In the genomic region with DNA sequence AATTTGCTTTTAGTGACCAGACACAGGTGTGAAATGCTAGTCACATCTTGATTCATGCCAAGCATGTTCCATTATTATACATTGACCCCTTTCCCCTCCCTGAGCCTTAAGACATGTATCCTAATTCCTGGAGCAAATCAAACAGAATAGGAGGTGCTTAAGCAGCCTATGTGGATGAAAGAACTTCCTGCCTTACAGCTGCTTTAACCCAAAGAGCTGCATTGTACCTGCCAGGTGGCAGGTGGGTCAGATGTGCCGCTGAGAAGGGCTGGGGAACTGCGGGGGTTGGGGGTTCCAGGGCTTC, we compare ENCODE assay signal across 8 mouse cellular contexts. TPM values are rescaled to one million over a fixed set of nuclear protein-coding genes. Genes with fewer than 3 reads are reported as not detected.
A peak's percentile ranks its signal among the peaks of the same experiment; 100 is the strongest.
DNase-seq lines count a peak whose midpoint lies in the region; ATAC-seq and TF ChIP-seq lines count a peak whose summit lies in the region.

No protein-coding gene starts in this region.

- ATAC-seq in limb, embryonic 15.5 days (ENCODE audit: insufficient number of reproducible peaks, low FRiP score, low TSS enrichment, low read depth) = no peak
- no peak for ATAC-seq in megakaryocyte progenitor cell, adult 5-6 weeks (replicated peaks; ENCODE audit: poor library complexity)

- no peaks in the 10 kb centered on the region; the same call in 1 of the 2 replicates for H3K36me3 ChIP-seq in heart, adult 2 months (ENCODE audit: control insufficient read depth, insufficient read depth, low read length)
- 0 out of 2 replicates have a peak, but pooled peaks cover 3% of the 10 kb centered on the region for H3K36me3 ChIP-seq in limb, embryonic 15.5 days

- H3K9me3 ChIP-seq in limb, embryonic 15.5 days = no peaks in the 10 kb centered on the region

- no peak for TF ChIP-seq POLR2A in heart, adult 2 months (IDR thresholded peaks at IDR 0.05; ENCODE audit: insufficient read depth, low read depth, low read length)
- no peak; the same call in 1 of the 2 replicates for TF ChIP-seq POLR2A in embryonic fibroblast, embryonic 13.5 days (IDR thresholded peaks at IDR 0.05; ENCODE audit: low read depth, low read length)

- H3K79me2 ChIP-seq in heart, adult 2 months (replicated peaks; ENCODE audit: control insufficient read depth, insufficient read depth, low read length) = 0 out of 2 replicates have a peak, but pooled peaks cover 2% of the 10 kb centered on the region

- WGBS in heart, adult 2 months = 3% methylated on average over 2 of the region's 2 CpGs
- WGBS in limb, embryonic 15.5 days = 2% methylated on average over 2 of the region's 2 CpGs

- no peaks in the 10 kb centered on the region for H3K27me3 ChIP-seq in heart, adult 2 months (ENCODE audit: control insufficient read depth, insufficient read depth, low read length)
- H3K27me3 ChIP-seq in limb, embryonic 15.5 days = no peaks in the 10 kb centered on the region

- peak overlapping the region; percentile 76 for H3K4me2 ChIP-seq in limb, embryonic 15.5 days

- peak overlapping the region; percentile 97 for H3K27ac ChIP-seq in heart, adult 2 months
- peak overlapping the region; percentile 94 for H3K27ac ChIP-seq in embryonic fibroblast, embryonic 13.5 days (ENCODE audit: insufficient read depth, low read length)
- peak overlapping the region; percentile 98 for H3K27ac ChIP-seq in limb, embryonic 15.5 days

- intact Hi-C loops in heart, adult 2 months (cut with DNase I) = loop anchor here (5.0 to 10.0 kb wide), 3 partner anchors 210 to 1208 kb away; partner anchors contain the start of genes Adh5 and Rap1gds1
- intact Hi-C loops in heart, postnatal 25 days (cut with DNase I) = loop anchor here (1.0 to 5.0 kb wide), 3 partner anchors 52 to 275 kb away; partner anchors contain the start of gene Lamtor3

- no peak for DNase-seq in heart, adult 2 months
- no peak for DNase-seq in heart, postnatal 25 days (ENCODE audit: low spot score)
- DNase-seq in 3T3-L1 (ENCODE audit: low read depth, low spot score) = peak; percentile 46
- DNase-seq in adrenal gland, adult 18-20 months (ENCODE audit: low spot score in 2 of 2) = no peak
- DNase-seq in frontal cortex, adult 2 months (ENCODE audit: extremely low spot score in 1 of 2, low spot score in 1 of 2) = no peak

- H3K4me1 ChIP-seq in heart, adult 2 months (ENCODE audit: control insufficient read depth, insufficient read depth, low read length) = no peaks in the 10 kb centered on the region
- peaks cover 2% of the 10 kb centered on the region; the same call in 1 of the 2 replicates for H3K4me1 ChIP-seq in embryonic fibroblast, embryonic 13.5 days (ENCODE audit: control insufficient read depth, insufficient read depth, low read length)
- peaks cover 13% of the 10 kb centered on the region for H3K4me1 ChIP-seq in limb, embryonic 15.5 days

- no peak for TF ChIP-seq EP300 in heart, adult 2 months (IDR thresholded peaks at IDR 0.05; ENCODE audit: insufficient read depth, low read depth, low read length)

- no peak for TF ChIP-seq CTCF in heart, adult 2 months (IDR thresholded peaks at IDR 0.05)
- TF ChIP-seq CTCF in embryonic fibroblast, embryonic 13.5 days (IDR thresholded peaks at IDR 0.05; ENCODE audit: borderline replicate concordance, insufficient read depth, low read length) = no peak

- peak overlapping the region; percentile 69 for H3K4me3 ChIP-seq in heart, adult 2 months
- H3K4me3 ChIP-seq in embryonic fibroblast, embryonic 13.5 days (ENCODE audit: insufficient read depth, low read length) = peak overlapping the region; percentile 55
- peak overlapping the region; percentile 89 for H3K4me3 ChIP-seq in limb, embryonic 15.5 days

- peak overlapping the region; percentile 98 for H3K9ac ChIP-seq in heart, adult 2 months (ENCODE audit: low read depth, low read length)
- peak overlapping the region; percentile 96 for H3K9ac ChIP-seq in limb, embryonic 15.5 days

RNA-seq across cellular contexts. Expression of gene Dnajb14, which starts 0.4 kb away (rescaled TPM):
- 10 to 100 TPM; 10.1 to 11.5 TPM for total RNA-seq in heart, adult 2 months (2021)
- polyA plus RNA-seq in heart, adult 2 months (2012; rRNA removed) = 3.2 and 7.8 TPM in 2 replicates
- 10 to 100 TPM; 10.7 to 10.8 TPM for total RNA-seq in heart, postnatal 25 days (2021)
- polyA plus RNA-seq in embryonic fibroblast, embryonic 13.5 days (2011; ENCODE audit: insufficient read length, low read depth, missing spikeins) = 16.2 and 16.4 TPM in 2 replicates
- 11.1 and 11.6 TPM in 2 replicates for polyA plus RNA-seq in limb, embryonic 15.5 days (2015; fragmentation: Nextera tagmentation; extraction: Ambion mirVana)
- 10 to 100 TPM; 21.0 to 23.1 TPM for total RNA-seq in adrenal gland, adult 18-20 months (2021)
- 20.8 and 22.6 TPM in 2 replicates for polyA plus RNA-seq in frontal cortex, adult 2 months (2012; rRNA removed)
- 4.5 and 7.3 TPM in 2 replicates for total RNA-seq in megakaryocyte progenitor cell, adult 5-6 weeks (2015)
- total RNA-seq in megakaryocyte progenitor cell, adult 5-6 weeks (2017) = 5.4 and 6.2 TPM in 2 replicates

RNA-seq across cellular contexts. Expression of gene H2afz, which starts 2.8 kb away (rescaled TPM):
- total RNA-seq in heart, adult 2 months (2021) = 10 to 100 TPM; 53.7 to 53.9 TPM
- polyA plus RNA-seq in heart, adult 2 months (2012; rRNA removed) = 103 and 154 TPM in 2 replicates
- total RNA-seq in heart, postnatal 25 days (2021) = 10 to 100 TPM; 58.3 to 61.6 TPM
- 224 and 311 TPM in 2 replicates for polyA plus RNA-seq in embryonic fibroblast, embryonic 13.5 days (2011; ENCODE audit: insufficient read length, low read depth, missing spikeins)
- polyA plus RNA-seq in limb, embryonic 15.5 days (2015; fragmentation: Nextera tagmentation; extraction: Ambion mirVana) = 1,142 and 1,223 TPM in 2 replicates
- total RNA-seq in adrenal gland, adult 18-20 months (2021) = 100 to 1,000 TPM; 111 to 146 TPM
- polyA plus RNA-seq in frontal cortex, adult 2 months (2012; rRNA removed) = 304 and 368 TPM in 2 replicates
- total RNA-seq in megakaryocyte progenitor cell, adult 5-6 weeks (2015) = 1,493 and 1,629 TPM in 2 replicates
- 1,461 and 1,542 TPM in 2 replicates for total RNA-seq in megakaryocyte progenitor cell, adult 5-6 weeks (2017)

RNA-seq across cellular contexts. Expression of gene Lamtor3, which starts 51.2 kb away (rescaled TPM):
- total RNA-seq in heart, adult 2 months (2021) = 100 to 1,000 TPM in 1 of 2 experiments, 10 to 100 TPM in 1; 88.9 to 107 TPM
- polyA plus RNA-seq in heart, adult 2 months (2012; rRNA removed) = 48.7 and 77.2 TPM in 2 replicates
- total RNA-seq in heart, postnatal 25 days (2021) = 10 to 100 TPM; 92.8 to 96.6 TPM
- 67.2 and 73.9 TPM in 2 replicates for polyA plus RNA-seq in embryonic fibroblast, embryonic 13.5 days (2011; ENCODE audit: insufficient read length, low read depth, missing spikeins)
- polyA plus RNA-seq in limb, embryonic 15.5 days (2015; fragmentation: Nextera tagmentation; extraction: Ambion mirVana) = 116 TPM in 2 replicates
- 10 to 100 TPM; 74.2 to 79.0 TPM for total RNA-seq in adrenal gland, adult 18-20 months (2021)
- polyA plus RNA-seq in frontal cortex, adult 2 months (2012; rRNA removed) = 95.0 and 98.0 TPM in 2 replicates
- total RNA-seq in megakaryocyte progenitor cell, adult 5-6 weeks (2015) = 61.3 and 77.5 TPM in 2 replicates
- total RNA-seq in megakaryocyte progenitor cell, adult 5-6 weeks (2017) = 66.2 and 76.7 TPM in 2 replicates

Comparison
In these comparisons a context has a peak if more than half of its experiments do, and no peak if none do; other contexts are left out.
1. RNA of gene H2afz, which starts 2.8 kb away (total RNA-seq): 1,461 to 1,629 TPM in megakaryocyte progenitor cell, adult 5-6 weeks; 111 to 146 TPM in adrenal gland, adult 18-20 months, 58.3 to 61.6 TPM in heart, postnatal 25 days and 53.7 to 53.9 TPM in heart, adult 2 months; every median in the first group is over 4 times any median in the second.
2. Peak in every context shown above with its lines, with median percentiles within 50 percentile points of each other: H3K27ac ChIP-seq and H3K4me3 ChIP-seq.